Mouse (Mus musculus) erythroblast, embryonic 14.5 days (primary cell): ENCODE measurements around the gene Etfa. TPM values are rescaled to one million over a fixed set of nuclear protein-coding genes. Genes with fewer than 3 reads are reported as not detected.

ENCODE experiments used
- H3K27me3 ChIP-seq: 2 replicates; pipeline ENCODE4 v1.6.1; 2012; ENCODE audit warnings: inconsistent platforms; ENCODE audit not compliant: control insufficient read depth
- H3K36me3 ChIP-seq: 2 replicates; pipeline ENCODE4 v1.6.1; 2012; ENCODE audit warnings: mild to moderate bottlenecking, inconsistent platforms; ENCODE audit not compliant: control insufficient read depth
- H3K4me1 ChIP-seq: 2 replicates; pipeline ENCODE4 v1.6.1; 2012; ENCODE audit warnings: inconsistent platforms; ENCODE audit not compliant: control insufficient read depth
- H3K4me3 ChIP-seq: replicated peaks from 2 replicates; pipeline ENCODE3; 2012; ENCODE audit warnings: moderate library complexity, mild to moderate bottlenecking, inconsistent platforms
- H3K9me3 ChIP-seq: 2 replicates; pipeline ENCODE4 v1.6.1; 2012; ENCODE audit warnings: low read length, inconsistent platforms, mixed read lengths; ENCODE audit not compliant: control insufficient read depth
- GATA1 ChIP-seq: IDR thresholded peaks from 2 replicates; pipeline ENCODE4 v1.6.1; 2012; ENCODE audit warnings: low read length, inconsistent platforms, mixed read lengths
- TAL1 ChIP-seq: IDR thresholded peaks from 3 replicates; pipeline ENCODE4 v1.6.1; 2012; ENCODE audit warnings: low read length, inconsistent platforms, mixed read lengths
- polyA plus RNA-seq: library from polyadenylated mRNA; stranded (reverse); fragments of >175 nt; gene quantifications from 2 replicates; pipeline ENCODE4 v1.2.3, GENCODE M21; 2012

Etfa gene
- polyA plus RNA-seq, 1 experiment: 5.3 TPM

- no peaks in the 10 kb centered on the region for H3K27me3 ChIP-seq
- TF ChIP-seq GATA1 (no peak), TAL1 (no peak)
- H3K4me3 ChIP-seq: no peak overlapping the region
- no peaks in the 10 kb centered on the region for H3K4me1 ChIP-seq
- no peaks in the 10 kb centered on the region for H3K36me3 ChIP-seq
- no peaks in the 10 kb centered on the region for H3K9me3 ChIP-seq
These were observed 102.2 kb downstream of the Etfa start for GRCm38 (mm10) chr9:55409833-55410232.

GRCm38 (mm10) chr9:55408851-55409250 is 103.2 kb downstream of the Etfa start:
- Histone ChIP-seq H3K4me1 (no peaks in the 10 kb centered on the region), H3K36me3 (no peaks in the 10 kb centered on the region), H3K9me3 (no peaks in the 10 kb centered on the region), H3K27me3 (no peaks in the 10 kb centered on the region), H3K4me3 (no peak overlapping the region)
- no peak for TF ChIP-seq GATA1
- no peak for TF ChIP-seq TAL1

- H3K27me3 ChIP-seq: no peaks in the 10 kb centered on the region
- no peak overlapping the region for H3K4me3 ChIP-seq
- H3K4me1 ChIP-seq: no peaks in the 10 kb centered on the region
- TF ChIP-seq GATA1 (no peak), TAL1 (no peak)
- no peaks in the 10 kb centered on the region for H3K9me3 ChIP-seq
- no peaks in the 10 kb centered on the region for H3K36me3 ChIP-seq
These were observed 105.3 kb downstream of the Etfa start for GRCm38 (mm10) chr9:55406773-55407172.

GRCm38 (mm10) chr9:55404976-55405702 is 106.9 kb downstream of the Etfa start:
- Histone ChIP-seq H3K4me1 (no peaks in the 10 kb centered on the region), H3K9me3 (no peaks in the 10 kb centered on the region), H3K36me3 (no peaks in the 10 kb centered on the region), H3K27me3 (no peaks in the 10 kb centered on the region), H3K4me3 (no peak overlapping the region)
- TF ChIP-seq GATA1 (no peak), TAL1 (no peak)

Other genes with a start within 250 kb of the Etfa start
- 0.03 TPM in 2 replicates for gene Nrg4, start 185.4 kb downstream of the Etfa start, polyA plus RNA-seq
- gene Tmem266, start 185.3 kb downstream of the Etfa start, polyA plus RNA-seq: not detected in 2 replicates
- gene Isl2, start 26.4 kb upstream of the Etfa start, polyA plus RNA-seq: not detected in 2 replicates